Mouse (Mus musculus): Measurements from ENCODE around the gene Olfr71. TPM values are rescaled to one million over a fixed set of nuclear protein-coding genes. Genes with fewer than 3 reads are reported as not detected.
A peak's percentile ranks its signal among the peaks of the same experiment; 100 is the strongest.

Gene Olfr71
- polyA plus RNA-seq, 1 experiment from 2014 or later = 0.09 TPM

- no peak overlapping the region for H3K9ac ChIP-seq (replicated peaks; ENCODE audit: low read depth, low read length)
- no peak overlapping the region for H3K4me3 ChIP-seq (ENCODE audit: low read depth, low read length)
- H3K9me3 ChIP-seq (ENCODE audit: control insufficient read depth, low read depth, low read length) = no peaks in the 10 kb centered on the region
- WGBS = 23% methylated on average over 1 of the region's 1 CpGs
- H3K36me3 ChIP-seq (ENCODE audit: control insufficient read depth, insufficient read depth, low read length) = no peaks in the 10 kb centered on the region
- ATAC-seq (ENCODE audit: insufficient number of reproducible peaks, insufficient read depth, low FRiP score, low read depth) = no peak
- H3K27me3 ChIP-seq (ENCODE audit: control insufficient read depth, insufficient read depth, low read length) = no peaks in the 10 kb centered on the region
- no peak overlapping the region for H3K27ac ChIP-seq (ENCODE audit: low read length)
- no peak overlapping the region for H3K4me2 ChIP-seq (replicated peaks; ENCODE audit: low read depth, low read length)
- H3K4me1 ChIP-seq (ENCODE audit: control insufficient read depth, insufficient read depth, low read length) = peaks cover 26% of the 10 kb centered on the region
Observed at GRCm38 (mm10) chr4:43732171-43732570, 22.1 kb upstream of the Olfr71 start.

GRCm38 (mm10) chr4:43730750-43731297 lies 20.8 kb upstream of the Olfr71 start:
- peaks cover 32% of the 10 kb centered on the region for H3K4me1 ChIP-seq (ENCODE audit: control insufficient read depth, insufficient read depth, low read length)
- WGBS = 64% methylated on average over 21 of the region's 21 CpGs
- H3K27me3 ChIP-seq (ENCODE audit: control insufficient read depth, insufficient read depth, low read length) = no peaks in the 10 kb centered on the region
- H3K9me3 ChIP-seq (ENCODE audit: control insufficient read depth, low read depth, low read length) = no peaks in the 10 kb centered on the region
- no peaks in the 10 kb centered on the region for H3K36me3 ChIP-seq (ENCODE audit: control insufficient read depth, insufficient read depth, low read length)
- ATAC-seq (ENCODE audit: insufficient number of reproducible peaks, insufficient read depth, low FRiP score, low read depth) = no peak
- no peak overlapping the region for H3K9ac ChIP-seq (replicated peaks; ENCODE audit: low read depth, low read length)
- no peak overlapping the region for H3K27ac ChIP-seq (ENCODE audit: low read length)
- H3K4me3 ChIP-seq (ENCODE audit: low read depth, low read length) = no peak overlapping the region
- H3K4me2 ChIP-seq (replicated peaks; ENCODE audit: low read depth, low read length) = no peak overlapping the region

GRCm38 (mm10) chr4:43729794-43730550 lies 19.9 kb upstream of the Olfr71 start, which contains the start of gene Spaar:
Spaar (plus strand) TSS chr4:43730034.
- H3K27me3 ChIP-seq (ENCODE audit: control insufficient read depth, insufficient read depth, low read length) = no peaks in the 10 kb centered on the region
- peaks cover 32% of the 10 kb centered on the region for H3K4me1 ChIP-seq (ENCODE audit: control insufficient read depth, insufficient read depth, low read length)
- no peak within 1 kb of the TSS for H3K4me2 ChIP-seq (replicated peaks; ENCODE audit: low read depth, low read length)
- 50% methylated on average over 14 of the region's 14 CpGs for WGBS
- no peak within 1 kb of the TSS for H3K4me3 ChIP-seq (ENCODE audit: low read depth, low read length)
- no peak for ATAC-seq (ENCODE audit: insufficient number of reproducible peaks, insufficient read depth, low FRiP score, low read depth)
- H3K9ac ChIP-seq (replicated peaks; ENCODE audit: low read depth, low read length) = no peak within 1 kb of the TSS
- no peaks in the 10 kb centered on the region for H3K9me3 ChIP-seq (ENCODE audit: control insufficient read depth, low read depth, low read length)
- H3K27ac ChIP-seq (ENCODE audit: low read length) = no peak within 1 kb of the TSS; the same call in 1 of the 2 replicates
- H3K36me3 ChIP-seq (ENCODE audit: control insufficient read depth, insufficient read depth, low read length) = no peaks in the 10 kb centered on the region

GRCm38 (mm10) chr4:43729126-43729525 lies 19.1 kb upstream of the Olfr71 start:
- Histone ChIP-seq H3K4me1 (ENCODE audit: control insufficient read depth, insufficient read depth, low read length) (peaks cover 32% of the 10 kb centered on the region), H3K4me3 (ENCODE audit: low read depth, low read length) (no peak overlapping the region), H3K27me3 (ENCODE audit: control insufficient read depth, insufficient read depth, low read length) (no peaks in the 10 kb centered on the region), H3K4me2 (replicated peaks; ENCODE audit: low read depth, low read length) (no peak overlapping the region), H3K36me3 (ENCODE audit: control insufficient read depth, insufficient read depth, low read length) (no peaks in the 10 kb centered on the region), H3K9ac (replicated peaks; ENCODE audit: low read depth, low read length) (no peak overlapping the region), H3K9me3 (ENCODE audit: control insufficient read depth, low read depth, low read length) (no peaks in the 10 kb centered on the region), H3K27ac (ENCODE audit: low read length) (no peak overlapping the region; the same call in 1 of the 2 replicates)
- 62% methylated on average over 3 of the region's 3 CpGs for WGBS
- ATAC-seq (ENCODE audit: insufficient number of reproducible peaks, insufficient read depth, low FRiP score, low read depth) = no peak

GRCm38 (mm10) chr4:43728576-43728954 lies 18.5 kb upstream of the Olfr71 start:
- Histone ChIP-seq H3K4me2 (replicated peaks; ENCODE audit: low read depth, low read length) (no peak overlapping the region), H3K27me3 (ENCODE audit: control insufficient read depth, insufficient read depth, low read length) (no peaks in the 10 kb centered on the region), H3K4me1 (ENCODE audit: control insufficient read depth, insufficient read depth, low read length) (peaks cover 32% of the 10 kb centered on the region), H3K4me3 (ENCODE audit: low read depth, low read length) (no peak overlapping the region), H3K27ac (ENCODE audit: low read length) (peak overlapping the region; percentile 36; the same call in 1 of the 2 replicates), H3K36me3 (ENCODE audit: control insufficient read depth, insufficient read depth, low read length) (no peaks in the 10 kb centered on the region), H3K9me3 (ENCODE audit: control insufficient read depth, low read depth, low read length) (no peaks in the 10 kb centered on the region), H3K9ac (replicated peaks; ENCODE audit: low read depth, low read length) (no peak overlapping the region)
- WGBS = 23% methylated on average over 5 of the region's 5 CpGs
- 0 out of 2 replicates have a peak, but pooled peaks have one; percentile 65 for ATAC-seq (ENCODE audit: insufficient number of reproducible peaks, insufficient read depth, low FRiP score, low read depth)

- ATAC-seq (ENCODE audit: insufficient number of reproducible peaks, insufficient read depth, low FRiP score, low read depth) = no peak
- Histone ChIP-seq H3K36me3 (ENCODE audit: control insufficient read depth, insufficient read depth, low read length) (no peaks in the 10 kb centered on the region), H3K4me1 (ENCODE audit: control insufficient read depth, insufficient read depth, low read length) (peaks cover 32% of the 10 kb centered on the region), H3K27me3 (ENCODE audit: control insufficient read depth, insufficient read depth, low read length) (no peaks in the 10 kb centered on the region), H3K9ac (replicated peaks; ENCODE audit: low read depth, low read length) (no peak overlapping the region), H3K4me3 (ENCODE audit: low read depth, low read length) (no peak overlapping the region), H3K27ac (ENCODE audit: low read length) (peak overlapping the region; percentile 36; the same call in 1 of the 2 replicates), H3K4me2 (replicated peaks; ENCODE audit: low read depth, low read length) (no peak overlapping the region), H3K9me3 (ENCODE audit: control insufficient read depth, low read depth, low read length) (no peaks in the 10 kb centered on the region)
- WGBS = 67% methylated on average over 7 of the region's 7 CpGs
Observed at GRCm38 (mm10) chr4:43727718-43728575, 17.9 kb upstream of the Olfr71 start.

- Histone ChIP-seq H3K27me3 (ENCODE audit: control insufficient read depth, insufficient read depth, low read length) (no peaks in the 10 kb centered on the region), H3K9ac (replicated peaks; ENCODE audit: low read depth, low read length) (no peak within 1 kb of the TSS), H3K4me1 (ENCODE audit: control insufficient read depth, insufficient read depth, low read length) (peaks cover 32% of the 10 kb centered on the region), H3K4me2 (replicated peaks; ENCODE audit: low read depth, low read length) (no peak within 1 kb of the TSS), H3K4me3 (ENCODE audit: low read depth, low read length) (no peak within 1 kb of the TSS), H3K9me3 (ENCODE audit: control insufficient read depth, low read depth, low read length) (no peaks in the 10 kb centered on the region), H3K27ac (ENCODE audit: low read length) (peak within 1 kb of the TSS; percentile 36; the same call in 1 of the 2 replicates), H3K36me3 (ENCODE audit: control insufficient read depth, insufficient read depth, low read length) (no peaks in the 10 kb centered on the region)
- WGBS = 22% methylated on average over 3 of the region's 3 CpGs
- ATAC-seq (ENCODE audit: insufficient number of reproducible peaks, insufficient read depth, low FRiP score, low read depth) = peak; percentile 81; the same call in 1 of the 2 replicates
Observed at GRCm38 (mm10) chr4:43726995-43727394, 16.9 kb upstream of the Olfr71 start, which contains the start of gene Hrct1. Hrct1 (plus strand) TSS chr4:43727188.

Data from stomach, embryonic 14.5 days (tissue).